Mouse (Mus musculus): ENCODE results near the gene Sema5b. TPM values are rescaled to one million over a fixed set of nuclear protein-coding genes. Genes with fewer than 3 reads are reported as not detected.

Sema5b gene
- polyA plus RNA-seq, 1 experiment from 2014 or later = 0.90 TPM

- Histone ChIP-seq H3K27me3 (replicated peaks; ENCODE audit: control insufficient read depth, insufficient read depth, low read length) (no peaks in the 10 kb centered on the region), H3K9me3 (ENCODE audit: control insufficient read depth) (peaks cover 4% of the 10 kb centered on the region; the same call in 1 of the 2 replicates), H3K4me1 (replicated peaks; ENCODE audit: control insufficient read depth, insufficient read depth, low read length) (no peaks in the 10 kb centered on the region), H3K27ac (ENCODE audit: low read depth, low read length) (no peak overlapping the region), H3K4me2 (replicated peaks; ENCODE audit: low read depth) (no peak overlapping the region), H3K9ac (ENCODE audit: low read depth, low read length) (no peak overlapping the region), H3K36me3 (ENCODE audit: control insufficient read depth, insufficient read depth) (no peaks in the 10 kb centered on the region; the same call in 1 of the 2 replicates), H3K4me3 (ENCODE audit: low read depth, low read length) (no peak overlapping the region)
- TF ChIP-seq CTCF (IDR thresholded peaks at IDR 0.05; ENCODE audit: low read depth) = no peak
- ATAC-seq = no peak
- 61% methylated on average over 8 of the region's 8 CpGs for WGBS
Measured at GRCm38 (mm10) chr16:35596661-35597350, 55.9 kb downstream of the Sema5b start.

GRCm38 (mm10) chr16:35597991-35598390 is 57.0 kb downstream of the Sema5b start:
- Histone ChIP-seq H3K9ac (ENCODE audit: low read depth, low read length) (no peak overlapping the region), H3K36me3 (ENCODE audit: control insufficient read depth, insufficient read depth) (no peaks in the 10 kb centered on the region; the same call in 1 of the 2 replicates), H3K27ac (ENCODE audit: low read depth, low read length) (no peak overlapping the region), H3K4me2 (replicated peaks; ENCODE audit: low read depth) (no peak overlapping the region), H3K4me3 (ENCODE audit: low read depth, low read length) (no peak overlapping the region), H3K9me3 (ENCODE audit: control insufficient read depth) (peaks cover 4% of the 10 kb centered on the region; the same call in 1 of the 2 replicates), H3K27me3 (replicated peaks; ENCODE audit: control insufficient read depth, insufficient read depth, low read length) (no peaks in the 10 kb centered on the region), H3K4me1 (replicated peaks; ENCODE audit: control insufficient read depth, insufficient read depth, low read length) (no peaks in the 10 kb centered on the region)
- no peak for TF ChIP-seq CTCF (IDR thresholded peaks at IDR 0.05; ENCODE audit: low read depth)
- ATAC-seq = no peak
- WGBS = 37% methylated on average over 6 of the region's 6 CpGs

- Histone ChIP-seq H3K4me2 (replicated peaks; ENCODE audit: low read depth) (no peak overlapping the region), H3K36me3 (ENCODE audit: control insufficient read depth, insufficient read depth) (no peaks in the 10 kb centered on the region; the same call in 1 of the 2 replicates), H3K27me3 (replicated peaks; ENCODE audit: control insufficient read depth, insufficient read depth, low read length) (no peaks in the 10 kb centered on the region), H3K27ac (ENCODE audit: low read depth, low read length) (no peak overlapping the region), H3K4me3 (ENCODE audit: low read depth, low read length) (no peak overlapping the region), H3K9me3 (ENCODE audit: control insufficient read depth) (no peaks in the 10 kb centered on the region), H3K4me1 (replicated peaks; ENCODE audit: control insufficient read depth, insufficient read depth, low read length) (no peaks in the 10 kb centered on the region), H3K9ac (ENCODE audit: low read depth, low read length) (no peak overlapping the region)
- 67% methylated on average over 5 of the region's 5 CpGs for WGBS
- ATAC-seq = no peak
- TF ChIP-seq CTCF (IDR thresholded peaks at IDR 0.05; ENCODE audit: low read depth) = no peak
Measured at GRCm38 (mm10) chr16:35598802-35599201, 57.9 kb downstream of the Sema5b start.

- no peaks in the 10 kb centered on the region for H3K27me3 ChIP-seq (replicated peaks; ENCODE audit: control insufficient read depth, insufficient read depth, low read length)
- H3K4me2 ChIP-seq (replicated peaks; ENCODE audit: low read depth) = no peak overlapping the region
- no peak overlapping the region for H3K9ac ChIP-seq (ENCODE audit: low read depth, low read length)
- 86% methylated on average over 5 of the region's 5 CpGs for WGBS
- no peaks in the 10 kb centered on the region for H3K9me3 ChIP-seq (ENCODE audit: control insufficient read depth)
- no peak for TF ChIP-seq CTCF (IDR thresholded peaks at IDR 0.05; ENCODE audit: low read depth)
- H3K4me1 ChIP-seq (replicated peaks; ENCODE audit: control insufficient read depth, insufficient read depth, low read length) = no peaks in the 10 kb centered on the region
- H3K36me3 ChIP-seq (ENCODE audit: control insufficient read depth, insufficient read depth) = no peaks in the 10 kb centered on the region; the same call in 1 of the 2 replicates
- no peak for ATAC-seq
- H3K27ac ChIP-seq (ENCODE audit: low read depth, low read length) = no peak overlapping the region
- no peak overlapping the region for H3K4me3 ChIP-seq (ENCODE audit: low read depth, low read length)
Measured at GRCm38 (mm10) chr16:35600282-35600681, 59.3 kb downstream of the Sema5b start.

- no peaks in the 10 kb centered on the region for H3K4me1 ChIP-seq (replicated peaks; ENCODE audit: control insufficient read depth, insufficient read depth, low read length)
- H3K9me3 ChIP-seq (ENCODE audit: control insufficient read depth) = no peaks in the 10 kb centered on the region
- ATAC-seq = no peak
- H3K4me2 ChIP-seq (replicated peaks; ENCODE audit: low read depth) = no peak overlapping the region
- no peak overlapping the region for H3K27ac ChIP-seq (ENCODE audit: low read depth, low read length)
- no peak overlapping the region for H3K4me3 ChIP-seq (ENCODE audit: low read depth, low read length)
- no peaks in the 10 kb centered on the region; the same call in 1 of the 2 replicates for H3K36me3 ChIP-seq (ENCODE audit: control insufficient read depth, insufficient read depth)
- 89% methylated on average over 6 of the region's 6 CpGs for whole genome bisulfite sequencing
- H3K27me3 ChIP-seq (replicated peaks; ENCODE audit: control insufficient read depth, insufficient read depth, low read length) = no peaks in the 10 kb centered on the region
- H3K9ac ChIP-seq (ENCODE audit: low read depth, low read length) = no peak overlapping the region
- no peak for TF ChIP-seq CTCF (IDR thresholded peaks at IDR 0.05; ENCODE audit: low read depth)
Measured at GRCm38 (mm10) chr16:35601426-35601825, 60.5 kb downstream of the Sema5b start.

- no peaks in the 10 kb centered on the region; the same call in 1 of the 2 replicates for H3K36me3 ChIP-seq (ENCODE audit: control insufficient read depth, insufficient read depth)
- no peak for ATAC-seq
- H3K27me3 ChIP-seq (replicated peaks; ENCODE audit: control insufficient read depth, insufficient read depth, low read length) = no peaks in the 10 kb centered on the region
- no peak overlapping the region for H3K27ac ChIP-seq (ENCODE audit: low read depth, low read length)
- no peak overlapping the region for H3K4me3 ChIP-seq (ENCODE audit: low read depth, low read length)
- H3K9ac ChIP-seq (ENCODE audit: low read depth, low read length) = no peak overlapping the region
- no peaks in the 10 kb centered on the region for H3K4me1 ChIP-seq (replicated peaks; ENCODE audit: control insufficient read depth, insufficient read depth, low read length)
- 74% methylated on average over 9 of the region's 9 CpGs for WGBS
- TF ChIP-seq CTCF (IDR thresholded peaks at IDR 0.05; ENCODE audit: low read depth) = no peak
- no peak overlapping the region for H3K4me2 ChIP-seq (replicated peaks; ENCODE audit: low read depth)
- no peaks in the 10 kb centered on the region for H3K9me3 ChIP-seq (ENCODE audit: control insufficient read depth)
Measured at GRCm38 (mm10) chr16:35602529-35602928, 61.6 kb downstream of the Sema5b start.
